Mouse (Mus musculus) spleen, adult 2 months (tissue): ENCODE measurements around the gene Haus3.

Experiments used
- CTCF ChIP-seq: fragments of 200-500 bp; IDR thresholded peaks from 2 replicates; pipeline ENCODE4 v1.5.1; 2011; ENCODE audit warnings: mild to moderate bottlenecking, inconsistent platforms; ENCODE audit not compliant: insufficient read depth, insufficient read length, insufficient replicate concordance; ENCODE audit errors: extremely low read depth
- POLR2A ChIP-seq: fragments of 200-500 bp; IDR thresholded peaks from 2 replicates; pipeline ENCODE4 v1.6.1; 2011; ENCODE audit warnings: low read depth, low read length, inconsistent platforms

DNA sequence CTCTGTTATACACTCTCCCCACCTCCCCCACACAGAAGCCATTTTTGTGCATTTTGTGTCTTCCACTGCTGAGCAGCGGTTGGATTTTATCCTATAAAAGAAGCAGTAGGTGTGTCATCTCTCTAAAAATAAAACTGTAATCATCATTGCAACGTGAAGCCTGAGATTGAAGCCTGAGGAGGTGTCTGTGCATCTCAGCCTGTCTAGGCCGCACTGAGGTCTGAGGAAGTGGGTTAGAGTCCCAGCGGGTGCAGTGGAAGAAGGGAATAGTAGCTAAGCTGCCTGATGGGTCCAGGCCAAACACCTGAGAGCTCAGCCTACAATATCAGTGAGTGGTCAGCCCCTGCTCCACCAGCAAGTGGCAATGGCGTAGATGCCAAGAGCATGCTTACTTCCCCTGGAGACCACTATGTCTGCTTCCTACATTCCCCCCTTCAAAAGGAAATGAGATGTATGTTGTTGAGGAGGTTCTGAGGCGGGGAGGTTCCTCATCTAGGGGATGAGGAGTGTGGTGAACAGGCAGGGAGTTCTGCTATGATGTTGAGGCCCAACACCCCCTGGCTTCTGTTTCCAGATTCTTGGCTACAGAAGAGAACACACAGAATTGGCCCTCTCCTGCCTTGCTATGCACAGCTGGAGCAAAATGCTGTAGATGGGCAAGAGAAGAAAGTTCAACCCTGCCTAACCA is 25.8 kb upstream of the Haus3 start:
- TF ChIP-seq POLR2A: no peak
- TF ChIP-seq CTCF: no peak
